Mouse (Mus musculus) testis, adult 2 months (tissue): ENCODE results near the gene Slc12a4.

ENCODE experiments used
- CTCF ChIP-seq: fragments of 200-500 bp; IDR thresholded peaks from 2 replicates; pipeline ENCODE4 v1.5.1; 2012; ENCODE audit warnings: low read depth, mild to moderate bottlenecking, inconsistent platforms, low read length, moderate library complexity; ENCODE audit not compliant: control insufficient read depth, insufficient read depth, insufficient replicate concordance
- POLR2A ChIP-seq: fragments of 200-500 bp; IDR thresholded peaks from 2 replicates; pipeline ENCODE4 v1.6.1; 2012; ENCODE audit warnings: low read depth, mild to moderate bottlenecking, inconsistent platforms, low read length, moderate library complexity; ENCODE audit not compliant: control insufficient read depth

GRCm38 (mm10) chr8:105936866-105937475 is 28.9 kb downstream of the Slc12a4 start:
- TF ChIP-seq CTCF (no peak), POLR2A (peak; percentile 67)
